13 mouse cellular contexts compared by ENCODE assay signal in the genomic region with DNA sequence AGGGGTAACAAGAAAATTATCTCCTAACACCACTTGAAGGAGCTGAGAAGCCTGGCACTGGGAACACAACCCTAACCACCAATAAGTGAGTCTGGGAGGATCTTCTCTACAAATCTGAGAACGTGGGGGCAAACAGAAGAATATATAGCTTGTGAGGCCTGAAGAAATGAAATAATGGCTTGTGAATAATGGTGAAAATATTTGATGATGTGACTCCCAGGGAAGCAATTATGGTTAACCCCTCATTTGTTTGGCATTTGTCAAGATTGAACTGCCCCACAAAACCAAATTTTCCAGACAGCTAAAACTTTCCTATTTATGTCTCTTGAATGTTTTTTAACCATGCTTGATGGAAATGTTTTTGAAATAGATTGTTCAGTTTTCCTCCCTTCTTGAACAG.
"Had no signal": no experiment of that assay in that cellular context is flagged by ENCODE, and none has a peak within 500 bp of the region (broad histone marks: within the 10 kb centered on the region; RNA-seq: fewer than 3 reads in every experiment).

No protein-coding gene starts in this region.

- DNase-seq: kidney, adult 9 months; kidney, postnatal 14 days; kidney, postnatal 4 days; left cerebral cortex, postnatal 4 days; liver, postnatal 0 days; lung, embryonic 14.5 days; thymus, postnatal 25 days had no signal

- H3K4me1 ChIP-seq: limb, embryonic 12.5 days; midbrain, embryonic 12.5 days; stomach, embryonic 15.5 days had no signal

- H3K27ac ChIP-seq: limb, embryonic 12.5 days; liver, embryonic 14.5 days; macrophage; midbrain, embryonic 12.5 days; stomach, embryonic 15.5 days had no signal

- H3K4me3 ChIP-seq: limb, embryonic 12.5 days; limb, embryonic 15.5 days; midbrain, embryonic 12.5 days; stomach, embryonic 15.5 days had no signal
